ENCODE assay signal across 20 mouse cellular contexts in the genomic region with DNA sequence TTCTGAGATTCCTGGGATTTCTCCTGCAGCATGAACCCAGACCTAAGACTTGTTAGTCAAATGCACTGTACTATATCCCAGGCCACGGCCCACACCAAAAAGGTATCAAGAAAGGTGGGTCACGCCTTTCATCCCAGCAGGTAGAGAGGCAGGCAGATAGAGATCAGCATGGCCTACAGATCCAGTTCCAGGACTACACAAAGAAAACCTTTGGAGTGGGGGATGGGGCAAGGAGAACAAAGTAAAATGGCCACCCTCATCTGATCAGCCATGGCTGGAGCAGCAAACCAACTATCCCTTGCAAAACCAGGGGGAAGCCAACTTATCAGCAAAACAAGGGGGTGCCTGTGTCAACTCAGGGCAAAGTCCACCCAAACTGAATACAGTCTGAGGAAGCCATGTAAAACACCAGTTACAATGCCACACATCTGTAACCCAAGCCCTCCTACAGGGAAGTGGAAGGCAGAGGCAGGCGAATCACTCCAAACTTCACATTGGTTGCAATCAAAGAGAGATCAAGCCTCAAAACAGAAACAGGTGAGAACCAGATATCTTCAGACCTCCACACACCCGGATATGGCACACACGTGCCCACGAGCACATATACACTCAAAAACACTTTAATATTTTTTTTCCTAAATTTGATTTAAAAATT. TPM values are rescaled to one million over a fixed set of nuclear protein-coding genes. Genes with fewer than 3 reads are reported as not detected.
DNase-seq lines count a peak whose midpoint lies in the region; ATAC-seq and TF ChIP-seq lines count a peak whose summit lies in the region.
"Had no signal": no experiment of that assay in that cellular context is flagged by ENCODE, and none has a peak within 500 bp of the region (broad histone marks: within the 10 kb centered on the region; RNA-seq: fewer than 3 reads in every experiment).

No protein-coding gene starts in this region.

- TF ChIP-seq EP300 in ES-Bruce4 (IDR thresholded peaks at IDR 0.05; ENCODE audit: insufficient read depth, low read depth, low read length), result peak; percentile 68; the same call in 1 of the 2 replicates
- TF ChIP-seq EP300 in stomach, postnatal 0 days (optimal IDR thresholded peaks at IDR 0.05), result no peak

- H3K4me3 ChIP-seq in ES-Bruce4 (ENCODE audit: low read depth, low read length), result peak overlapping the region; percentile 97
- peak overlapping the region; percentile 27 to 68 for H3K4me3 ChIP-seq in ES-E14 (ENCODE audit: insufficient read depth in 1 of 2, low read depth in 1 of 2, low read length in 2 of 2, poor library complexity in 1 of 2, severe bottlenecking in 1 of 2)
- no peak overlapping the region for H3K4me3 ChIP-seq in intestine, embryonic 16.5 days (ENCODE audit: low read length)
- no peak overlapping the region for H3K4me3 ChIP-seq in stomach, postnatal 0 days (ENCODE audit: low read depth, low read length)
- H3K4me3 ChIP-seq: embryonic facial prominence, embryonic 10.5 days; forebrain, embryonic 13.5 days; heart, embryonic 13.5 days; hindbrain, embryonic 12.5 days had no signal

- 95% methylated on average over 6 of the region's 6 CpGs for WGBS in intestine, embryonic 16.5 days
- WGBS in stomach, postnatal 0 days, result 89% methylated on average over 6 of the region's 6 CpGs

- H3K9me3 ChIP-seq in ES-Bruce4 (replicated peaks; ENCODE audit: control insufficient read depth, insufficient read depth, low read length, poor library complexity, severe bottlenecking), result no peaks in the 10 kb centered on the region
- no peaks in the 10 kb centered on the region for H3K9me3 ChIP-seq in ES-E14 (ENCODE audit: control insufficient read depth, insufficient read depth, low read depth, low read length)
- no peaks in the 10 kb centered on the region for H3K9me3 ChIP-seq in intestine, embryonic 16.5 days (ENCODE audit: control insufficient read depth, low read length)
- no peaks in the 10 kb centered on the region for H3K9me3 ChIP-seq in stomach, postnatal 0 days (ENCODE audit: control insufficient read depth, low read length)
- H3K9me3 ChIP-seq: embryonic facial prominence, embryonic 10.5 days; forebrain, embryonic 13.5 days; heart, embryonic 13.5 days; hindbrain, embryonic 12.5 days had no signal

- in situ Hi-C loops in ES-E14 (cut with MboI; ENCODE audit: low sequenced_read_pairs in 2 of 2, unreplicated experiment in 2 of 2), result no loop called here

- H3K27ac ChIP-seq in ES-Bruce4 (ENCODE audit: insufficient read depth, low read length), result peak overlapping the region; percentile 97
- peak overlapping the region; percentile 98 for H3K27ac ChIP-seq in ES-E14 (ENCODE audit: insufficient read depth, low read depth, low read length, poor library complexity, severe bottlenecking)
- H3K27ac ChIP-seq in intestine, embryonic 16.5 days (ENCODE audit: low read length), result no peak overlapping the region
- no peak overlapping the region for H3K27ac ChIP-seq in stomach, postnatal 0 days (replicated peaks)
- H3K27ac ChIP-seq: embryonic facial prominence, embryonic 10.5 days; forebrain, embryonic 13.5 days; heart, embryonic 13.5 days; hindbrain, embryonic 12.5 days had no signal

- H3K36me3 ChIP-seq in ES-Bruce4 (ENCODE audit: control insufficient read depth, insufficient read depth, low read length, poor library complexity, severe bottlenecking) (peaks cover 13% of the 10 kb centered on the region), ES-E14 (ENCODE audit: control insufficient read depth, insufficient read depth, low read length, poor library complexity, severe bottlenecking) (peaks cover 2% of the 10 kb centered on the region; the same call in 1 of the 2 replicates)
- no peaks in the 10 kb centered on the region for H3K36me3 ChIP-seq in intestine, embryonic 16.5 days (ENCODE audit: control insufficient read depth, insufficient read depth, low read length)
- H3K36me3 ChIP-seq in stomach, postnatal 0 days (ENCODE audit: control insufficient read depth, insufficient read depth, low read length), result no peaks in the 10 kb centered on the region

- H3K9ac ChIP-seq in ES-Bruce4 (ENCODE audit: low read depth, poor library complexity, severe bottlenecking) (peak overlapping the region; percentile 88), ES-E14 (ENCODE audit: insufficient read depth, low read depth, low read length, poor library complexity, severe bottlenecking) (peak overlapping the region; percentile 82)
- H3K9ac ChIP-seq in intestine, embryonic 16.5 days (ENCODE audit: low read depth, low read length), result no peak overlapping the region
- no peak overlapping the region for H3K9ac ChIP-seq in stomach, postnatal 0 days (ENCODE audit: low read length)
- H3K9ac ChIP-seq: forebrain, embryonic 13.5 days; forebrain, postnatal 0 days; heart, embryonic 13.5 days; hindbrain, embryonic 12.5 days had no signal

- intact Hi-C loops in heart, postnatal 14 days (cut with DNase I), result no loop called here

- TF ChIP-seq CTCF in ES-Bruce4 (IDR thresholded peaks at IDR 0.05; ENCODE audit: low read depth, low read length), result no peak
- no peak for TF ChIP-seq CTCF in stomach, postnatal 0 days (IDR thresholded peaks at IDR 0.05; ENCODE audit: low read depth)

- peaks cover 6% of the 10 kb centered on the region for H3K4me1 ChIP-seq in ES-Bruce4 (ENCODE audit: control insufficient read depth, insufficient read depth, low read length)
- peaks cover 23% of the 10 kb centered on the region in 2 experiments for H3K4me1 ChIP-seq in ES-E14 (ENCODE audit: control insufficient read depth in 2 of 2, insufficient read depth in 2 of 2, low read length in 2 of 2, poor library complexity in 1 of 2)
- peaks cover 3% of the 10 kb centered on the region; the same call in 1 of the 2 replicates for H3K4me1 ChIP-seq in intestine, embryonic 16.5 days (ENCODE audit: control insufficient read depth, insufficient read depth, low read length)
- no peaks in the 10 kb centered on the region for H3K4me1 ChIP-seq in stomach, postnatal 0 days (replicated peaks; ENCODE audit: control insufficient read depth, insufficient read depth)
- H3K4me1 ChIP-seq: forebrain, embryonic 13.5 days; hindbrain, embryonic 12.5 days had no signal

- ATAC-seq in intestine, embryonic 16.5 days, result peak; percentile 28; the same call in 1 of the 2 replicates
- ATAC-seq in stomach, postnatal 0 days (ENCODE audit: low FRiP score, low TSS enrichment), result 0 out of 2 replicates have a peak, but pooled peaks have one; percentile 21
- ATAC-seq: forebrain, embryonic 13.5 days; forebrain, postnatal 0 days; hindbrain, embryonic 16.5 days; inflammation-experienced regulatory T-cells, adult 6 months had no signal

- H3K4me2 ChIP-seq in intestine, embryonic 16.5 days (ENCODE audit: low read depth, low read length), result no peak overlapping the region
- no peak overlapping the region for H3K4me2 ChIP-seq in stomach, postnatal 0 days (replicated peaks; ENCODE audit: low read depth)
- H3K4me2 ChIP-seq: forebrain, embryonic 13.5 days; heart, embryonic 13.5 days; hindbrain, embryonic 12.5 days had no signal

- peak; percentile 82 for DNase-seq in ES-E14 (ENCODE audit: low read depth, low spot score)
- no peak for DNase-seq in stomach, postnatal 0 days (ENCODE audit: low spot score)
- no peak for DNase-seq in cerebellum, postnatal 14 days
- DNase-seq in heart, postnatal 14 days, result no peak
- DNase-seq in lung, postnatal 4 days, result no peak
- DNase-seq: adrenal gland, postnatal 10 days; cerebellum, adult 11 months; cerebellum, adult 8-10 months; cerebellum, postnatal 25 days; forebrain, postnatal 0 days; gastrocnemius, postnatal 14 days; heart, postnatal 4 days had no signal

- no peak for TF ChIP-seq POLR2A in ES-Bruce4 (IDR thresholded peaks at IDR 0.05; ENCODE audit: insufficient read depth, low read length)

- H3K27me3 ChIP-seq in ES-Bruce4 (ENCODE audit: control insufficient read depth, insufficient read depth, low read length, poor library complexity, severe bottlenecking), result no peaks in the 10 kb centered on the region
- H3K27me3 ChIP-seq in intestine, embryonic 16.5 days (replicated peaks; ENCODE audit: control insufficient read depth, insufficient read depth, low read length), result no peaks in the 10 kb centered on the region
- no peaks in the 10 kb centered on the region for H3K27me3 ChIP-seq in stomach, postnatal 0 days (ENCODE audit: control insufficient read depth, insufficient read depth, low read length)
- H3K27me3 ChIP-seq: forebrain, embryonic 13.5 days; heart, embryonic 13.5 days; hindbrain, embryonic 12.5 days had no signal

TF ChIP-seq in ES-E14, 5 proteins besides CTCF, POLR2A, EP300 and RAD21:
- TF ChIP-seq HCFC1 (IDR thresholded peaks at IDR 0.05; ENCODE audit: borderline replicate concordance, insufficient read depth, low read length) (no peak), ZC3H11A (IDR thresholded peaks at IDR 0.05; ENCODE audit: borderline replicate concordance, low read depth, low read length) (no peak), CHD2 (IDR thresholded peaks at IDR 0.05; ENCODE audit: low read depth, low read length) (0 out of 2 replicates have a peak, but pooled peaks have one; percentile 41), MAFK (IDR thresholded peaks at IDR 0.05; ENCODE audit: insufficient read depth, low read depth, low read length) (no peak), ZNF384 (IDR thresholded peaks at IDR 0.05; ENCODE audit: low read depth, low read length) (no peak)

RNA-seq across cellular contexts. Expression of a gene that starts 8.6 kb away (rescaled TPM):
- 665 and 675 TPM in 2 replicates for polyA plus RNA-seq in ES-Bruce4 (2011; ENCODE audit: insufficient read depth, insufficient read length, low read depth, missing spikeins)
- total RNA-seq in ES-E14 (2012; rRNA removed), result 368 and 425 TPM in 2 replicates
- 34.5 and 42.9 TPM in 2 replicates for polyA plus RNA-seq in intestine, embryonic 16.5 days (2015; fragmentation: Nextera tagmentation; extraction: Ambion mirVana)
- 26.0 and 26.9 TPM in 2 replicates for polyA plus RNA-seq in stomach, postnatal 0 days (2015; fragmentation: Nextera tagmentation; extraction: Ambion mirVana)
- total RNA-seq in heart, postnatal 14 days (2021), result 100 to 1,000 TPM; 195 to 201 TPM

RNA-seq across cellular contexts. Expression of a gene that starts 9.3 kb away (rescaled TPM):
- 11.1 and 13.5 TPM in 2 replicates for polyA plus RNA-seq in ES-Bruce4 (2011; ENCODE audit: insufficient read depth, insufficient read length, low read depth, missing spikeins)
- total RNA-seq in ES-E14 (2012; rRNA removed), result 3.1 and 4.3 TPM in 2 replicates
- 14.9 and 17.1 TPM in 2 replicates for polyA plus RNA-seq in intestine, embryonic 16.5 days (2015; fragmentation: Nextera tagmentation; extraction: Ambion mirVana)
- polyA plus RNA-seq in stomach, postnatal 0 days (2015; fragmentation: Nextera tagmentation; extraction: Ambion mirVana), result 9.8 and 10.2 TPM in 2 replicates
- 1 to 10 TPM; 1.2 to 1.8 TPM for total RNA-seq in heart, postnatal 14 days (2021)

Comparison
In these comparisons a context has a peak if more than half of its experiments do, and no peak if none do; other contexts are left out.
1. H3K27ac ChIP-seq: peak in ES-Bruce4 (single experiment) and ES-E14 (single experiment); none in intestine, embryonic 16.5 days (single experiment) and stomach, postnatal 0 days (single experiment).
2. H3K4me3 ChIP-seq: peak in ES-Bruce4 (single experiment) and ES-E14 (2 of 2); none in intestine, embryonic 16.5 days (single experiment) and stomach, postnatal 0 days (single experiment).
3. H3K9ac ChIP-seq: peak in ES-Bruce4 (single experiment) and ES-E14 (single experiment); none in intestine, embryonic 16.5 days (single experiment) and stomach, postnatal 0 days (single experiment).
4. RNA of a gene that starts 8.6 kb away (polyA plus RNA-seq): 665 to 675 TPM in ES-Bruce4; 34.5 to 42.9 TPM in intestine, embryonic 16.5 days and 26.0 to 26.9 TPM in stomach, postnatal 0 days; every median in the first group is over 10 times any median in the second.